Mouse (Mus musculus) right cerebral cortex, postnatal 25 days (tissue): ENCODE results near the gene Cracr2b.
A peak's percentile ranks its signal among the peaks of the same experiment; 100 is the strongest.

Experiments
- DNase-seq: peaks from one replicate; pipeline ENCODE4 v3.0.0; 2022

The Cracr2b gene

DNA sequence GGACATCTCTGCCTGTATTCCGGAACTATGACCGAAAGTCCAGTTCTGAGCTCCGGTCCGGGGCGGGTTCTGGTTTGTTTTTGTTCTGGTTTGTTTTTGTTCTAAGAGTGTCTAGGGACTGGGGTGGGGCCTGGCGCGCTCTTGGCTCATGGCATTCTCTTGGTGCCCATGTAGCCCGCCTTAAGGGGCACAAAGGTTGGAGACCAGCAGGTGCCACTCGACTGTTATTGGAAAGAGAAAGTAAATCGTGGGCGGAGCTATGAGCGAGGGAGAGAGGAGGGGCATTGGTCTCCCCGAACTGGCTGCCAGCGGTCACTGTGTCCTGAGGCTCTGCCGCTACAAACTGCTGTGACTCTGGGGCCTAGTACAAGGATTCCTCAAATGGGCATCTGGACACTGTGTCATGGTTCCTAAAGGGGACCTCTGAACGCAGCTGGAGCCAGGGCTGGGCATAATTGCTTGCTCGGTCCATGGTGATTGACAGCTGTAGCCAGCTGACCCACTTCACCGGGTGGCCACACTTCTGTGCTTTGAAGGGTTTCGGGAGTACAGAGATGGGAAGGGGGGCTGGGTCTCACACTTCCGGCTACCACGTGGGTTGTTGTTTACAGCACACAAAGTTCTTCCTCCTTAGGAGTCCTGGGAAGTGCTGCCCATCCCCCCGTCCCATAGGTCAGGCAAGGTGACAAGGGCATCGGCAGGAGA, 5.1 kb upstream of the Cracr2b start:
- peak; percentile 49 for DNase-seq

DNA sequence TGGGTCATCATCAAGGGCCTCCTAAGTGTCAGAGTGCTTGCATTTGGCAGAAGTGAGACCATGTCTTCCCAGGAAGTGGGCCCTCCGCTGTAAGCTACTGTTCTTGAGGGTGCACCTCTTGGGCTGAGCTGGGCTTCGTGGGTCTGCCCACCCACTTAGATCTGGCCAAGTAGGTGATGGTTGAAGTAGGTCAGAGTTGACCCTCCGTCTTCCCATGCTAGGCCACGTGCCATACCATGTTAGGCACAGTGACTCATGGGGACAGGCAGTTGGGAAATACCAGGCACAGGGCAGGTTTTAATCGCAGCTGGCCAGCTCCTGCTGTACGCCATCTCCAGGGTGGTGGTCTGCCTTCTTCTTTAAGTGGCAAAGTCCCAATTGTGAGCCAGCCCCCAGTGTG, 4.2 kb upstream of the Cracr2b start:
- no peak for DNase-seq

DNA sequence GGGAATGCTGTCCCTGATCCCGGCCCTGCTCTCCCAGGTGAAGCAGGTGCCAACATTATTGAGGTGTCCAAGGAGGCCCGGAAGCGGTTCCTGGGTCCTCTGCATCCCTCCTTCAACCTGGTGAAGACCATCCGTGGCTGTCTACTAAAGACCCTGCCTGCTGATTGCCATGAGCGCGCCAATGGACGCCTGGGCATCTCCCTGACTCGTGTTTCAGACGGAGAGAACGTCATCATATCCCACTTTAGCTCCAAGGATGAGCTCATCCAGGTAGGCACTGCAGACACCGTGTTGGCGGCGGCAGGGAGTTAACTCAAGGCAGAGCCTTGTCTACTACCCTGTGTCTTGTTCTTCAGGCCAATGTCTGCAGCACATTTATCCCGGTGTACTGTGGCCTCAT, 3.7 kb upstream of the Cracr2b start:
- peak; percentile 3 for DNase-seq

DNA sequence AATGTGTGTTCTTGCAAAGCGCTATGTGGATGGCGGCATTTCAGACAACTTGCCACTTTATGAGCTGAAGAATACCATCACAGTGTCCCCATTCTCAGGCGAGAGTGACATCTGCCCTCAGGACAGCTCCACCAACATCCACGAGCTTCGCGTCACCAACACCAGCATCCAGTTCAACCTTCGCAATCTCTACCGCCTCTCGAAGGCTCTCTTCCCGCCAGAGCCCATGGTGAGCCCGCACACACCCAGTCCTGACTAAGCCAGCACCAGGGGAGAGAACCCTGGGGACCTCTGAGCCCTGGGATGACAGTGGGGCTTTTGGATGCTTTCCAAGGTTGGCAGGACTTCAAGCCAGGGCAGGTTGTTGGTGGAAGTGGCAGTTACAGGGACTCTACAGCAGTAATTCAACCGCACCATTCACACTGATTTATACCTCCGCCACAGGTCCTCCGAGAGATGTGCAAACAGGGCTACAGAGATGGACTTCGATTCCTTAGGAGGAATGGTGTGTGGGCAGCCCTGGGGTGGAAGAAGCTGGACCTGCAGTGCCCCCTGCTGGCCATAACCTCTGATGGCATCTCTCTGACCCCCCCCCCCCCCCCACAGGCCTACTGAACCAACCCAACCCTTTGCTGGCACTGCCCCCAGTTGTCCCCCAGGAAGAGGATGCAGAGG, 2.8 kb upstream of the Cracr2b start:
- DNase-seq, result no peak

DNA sequence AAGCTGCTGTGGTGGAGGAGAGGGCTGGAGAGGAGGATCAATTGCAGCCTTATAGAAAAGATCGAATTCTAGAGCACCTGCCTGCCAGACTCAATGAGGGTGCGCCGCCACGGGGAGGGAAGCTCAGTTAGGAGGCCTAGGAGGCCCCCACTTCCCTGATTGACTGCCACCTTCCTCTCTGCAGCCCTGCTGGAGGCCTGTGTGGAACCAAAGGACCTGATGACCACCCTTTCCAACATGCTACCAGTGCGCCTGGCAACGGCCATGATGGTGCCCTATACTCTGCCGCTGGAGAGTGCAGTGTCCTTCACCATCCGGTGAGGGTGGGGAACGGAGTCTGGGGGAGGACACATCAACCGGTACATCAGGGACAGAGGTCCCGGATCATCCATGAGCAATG, 2.2 kb upstream of the Cracr2b start:
- no peak for DNase-seq

DNA sequence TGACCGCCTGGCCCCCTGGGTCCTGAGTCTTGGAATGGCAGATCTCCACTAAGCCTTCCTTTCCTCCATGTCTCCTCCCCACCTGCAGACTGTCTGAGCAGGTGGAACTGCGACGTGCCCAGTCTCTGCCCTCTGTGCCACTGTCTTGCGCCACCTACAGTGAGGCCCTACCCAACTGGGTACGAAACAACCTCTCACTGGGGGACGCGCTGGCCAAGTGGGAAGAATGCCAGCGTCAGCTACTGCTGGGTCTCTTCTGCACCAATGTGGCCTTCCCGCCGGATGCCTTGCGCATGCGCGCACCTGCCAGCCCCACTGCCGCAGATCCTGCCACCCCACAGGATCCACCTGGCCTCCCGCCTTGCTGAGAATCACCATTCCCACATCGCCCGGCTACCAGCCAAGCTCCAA, 1.6 kb upstream of the Cracr2b start:
- no peak for DNase-seq

DNA sequence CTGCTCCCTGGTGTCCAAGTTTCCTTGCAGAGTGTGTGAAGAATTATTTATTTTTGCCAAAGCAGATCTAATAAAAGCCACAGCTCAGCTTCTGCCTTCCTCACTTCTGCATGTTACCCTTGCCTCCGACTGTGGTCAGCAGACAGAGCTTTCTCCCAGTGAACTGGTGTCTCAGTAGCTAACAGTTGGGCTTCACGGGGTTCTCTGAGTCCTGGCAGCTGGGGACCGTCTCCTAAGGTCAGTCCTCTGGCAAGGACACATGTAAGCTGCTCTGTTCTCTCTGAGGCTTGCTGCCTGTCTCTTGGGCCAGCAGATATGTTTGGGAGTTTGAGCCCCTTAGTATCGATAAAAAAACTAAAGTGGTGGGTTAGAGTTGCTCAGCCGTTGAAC, 898 bp upstream of the Cracr2b start:
- no peak for DNase-seq

DNA sequence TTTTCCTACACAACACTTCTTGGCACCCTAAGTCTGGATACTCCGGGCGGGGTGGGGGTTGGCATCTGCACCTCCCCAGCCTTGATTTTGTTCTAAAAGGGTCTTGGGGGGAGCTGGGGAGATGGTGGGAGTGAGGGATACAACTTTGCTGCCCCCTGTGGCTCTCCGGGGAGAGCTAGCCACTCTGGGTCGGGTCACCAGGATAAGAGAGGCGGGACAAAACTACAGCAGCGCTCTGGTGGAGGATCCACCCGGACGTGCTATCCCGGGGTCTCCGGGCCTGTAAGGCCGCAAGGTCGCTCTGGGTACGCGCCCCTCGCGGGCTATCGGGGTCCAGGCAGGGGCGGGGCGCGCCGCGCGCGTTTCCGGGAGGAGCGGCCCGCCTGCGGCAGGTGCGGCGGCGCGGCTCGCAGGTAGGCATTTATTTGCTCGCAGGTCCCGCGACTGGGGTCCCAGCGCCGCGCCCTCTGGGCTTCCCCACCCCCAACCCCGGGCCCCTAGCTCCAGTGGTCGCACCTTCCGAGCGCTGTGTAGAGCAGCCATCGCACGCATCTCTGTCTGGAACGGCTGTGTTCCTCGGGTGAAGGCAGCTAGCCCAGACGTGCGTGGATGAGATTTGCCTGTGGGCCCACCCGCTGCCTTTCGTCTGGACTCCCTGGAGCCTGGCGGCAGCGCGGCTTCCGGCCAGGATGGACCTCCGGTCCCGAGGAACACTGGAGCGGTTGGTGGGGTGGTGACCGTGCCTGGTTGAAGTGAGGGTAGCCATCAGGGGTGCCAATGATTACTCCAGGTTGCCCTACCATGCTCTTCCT, 833 bp downstream of the Cracr2b start:
- DNase-seq, result no peak

DNA sequence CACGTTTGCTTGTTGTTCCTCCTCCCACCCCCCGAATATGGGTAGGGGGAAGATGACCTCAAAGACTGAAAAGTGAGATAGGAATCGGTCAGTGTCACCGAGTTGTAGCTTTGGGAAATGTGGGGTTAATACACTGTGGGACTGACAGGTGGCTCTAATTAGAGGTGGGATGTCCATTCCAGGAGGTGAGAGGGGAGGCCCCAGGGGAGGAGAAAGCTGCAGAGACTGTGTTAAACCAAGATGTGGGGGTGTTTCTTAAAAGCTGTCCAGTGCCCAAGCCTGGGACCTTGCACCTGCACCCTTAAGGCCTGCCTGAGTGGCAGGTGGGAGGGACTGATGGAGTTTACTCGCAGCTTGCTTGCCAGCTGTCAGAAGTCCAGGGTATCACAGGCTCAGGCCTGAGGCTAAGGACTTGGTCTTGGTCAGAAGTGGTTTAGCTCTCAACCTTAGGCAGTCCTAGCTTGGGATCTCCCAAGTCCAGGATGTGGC, 1.5 kb downstream of the Cracr2b start:
- DNase-seq, result no peak

DNA sequence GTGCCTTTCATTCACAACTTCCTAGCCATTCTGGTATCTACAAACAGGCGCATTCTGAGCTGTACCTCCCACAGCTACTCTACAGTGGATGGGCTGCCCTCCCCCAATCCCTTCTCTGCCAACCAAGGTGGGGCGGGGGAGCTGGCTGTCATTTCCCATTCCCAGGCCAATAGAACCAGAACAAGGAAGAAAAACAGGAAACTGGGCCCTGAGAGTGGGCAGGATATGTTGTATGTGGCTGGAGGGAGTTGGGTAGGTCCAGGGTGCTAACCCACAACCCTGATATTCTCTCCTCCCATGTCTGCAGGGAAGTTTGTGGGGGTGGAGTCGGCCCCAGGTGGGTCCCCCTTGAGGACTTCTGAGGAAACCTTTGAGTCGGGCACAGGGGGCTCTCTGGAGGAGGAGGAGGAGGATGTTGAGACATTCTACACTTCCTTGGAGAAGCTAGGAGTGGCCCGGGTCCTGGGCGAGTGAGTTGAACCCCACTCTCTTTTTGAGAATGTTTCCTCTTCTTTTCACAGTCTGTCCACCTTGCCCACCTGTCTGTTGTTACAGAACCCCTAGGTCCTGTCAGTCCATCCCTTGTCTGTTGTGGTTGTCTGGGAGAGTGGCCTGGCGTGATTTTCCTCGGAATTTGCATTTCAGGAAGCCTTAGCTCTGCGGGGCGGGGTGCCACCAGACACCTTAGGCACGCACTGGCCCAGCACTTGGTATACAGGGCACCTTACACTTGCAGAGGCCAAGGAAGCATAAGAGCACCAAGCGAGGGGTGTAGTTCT, 3.1 kb downstream of the Cracr2b start:
- DNase-seq, result no peak

DNA sequence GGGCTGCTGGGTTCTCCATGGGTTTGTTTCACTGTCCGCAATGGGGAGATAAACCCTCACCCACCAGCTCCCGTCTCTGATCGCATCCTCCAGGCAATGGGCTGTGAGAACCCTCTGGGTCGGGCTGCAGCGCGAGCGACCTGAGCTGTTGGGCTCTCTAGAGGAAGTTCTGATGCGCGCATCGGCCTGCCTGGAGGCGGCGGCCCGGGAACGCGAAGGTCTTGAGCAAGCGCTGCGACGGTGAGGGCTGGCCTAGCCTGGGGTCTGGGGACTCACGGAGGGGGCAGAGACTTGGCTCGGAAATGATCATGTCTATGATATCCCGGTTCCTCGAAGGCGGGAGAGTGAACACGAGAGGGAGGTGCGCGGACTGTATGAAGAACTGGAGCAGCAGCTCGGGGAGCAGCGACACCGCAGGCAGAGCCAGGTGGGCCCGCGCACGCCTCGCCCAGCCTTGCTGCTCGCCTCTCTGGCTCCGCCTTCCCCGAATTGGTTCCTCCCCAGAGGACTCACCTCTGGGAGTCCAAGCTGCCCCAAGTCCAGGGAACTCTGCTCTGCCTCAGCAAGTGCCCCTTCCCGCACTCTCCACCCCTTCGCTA, 3.8 kb downstream of the Cracr2b start:
- no peak for DNase-seq

DNA sequence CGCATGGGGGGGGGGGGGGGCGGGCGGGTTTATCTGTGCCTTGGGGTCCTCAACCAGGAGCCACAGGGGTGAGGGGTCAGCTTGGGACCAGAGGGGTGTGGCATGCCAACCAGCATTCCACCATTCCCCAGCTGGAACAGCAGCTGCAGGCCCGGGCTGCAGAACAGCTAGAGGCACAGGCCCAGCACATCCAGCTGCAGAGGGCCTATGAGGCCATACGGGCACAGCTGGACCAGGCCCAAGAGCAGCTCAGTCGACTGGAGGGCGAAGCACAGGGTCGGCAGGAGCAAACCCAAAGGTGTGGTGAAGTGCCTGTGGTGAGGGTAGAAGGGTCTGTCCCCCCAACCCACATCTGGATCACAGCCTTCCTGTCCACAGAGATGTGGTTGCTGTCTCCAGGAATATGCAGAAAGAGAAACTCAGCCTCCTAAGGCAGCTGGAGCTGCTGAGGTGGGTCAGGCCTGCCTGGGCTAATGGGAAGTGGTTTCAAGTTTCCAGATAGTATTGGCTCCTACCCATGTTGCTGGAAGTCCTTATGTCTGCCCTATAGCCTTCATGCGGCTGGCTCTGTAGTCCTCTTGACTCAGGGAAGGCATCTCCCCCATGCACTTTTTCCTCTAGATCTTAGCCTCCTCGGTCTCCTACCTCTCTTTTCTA, 4.6 kb downstream of the Cracr2b start:
- no peak for DNase-seq

DNA sequence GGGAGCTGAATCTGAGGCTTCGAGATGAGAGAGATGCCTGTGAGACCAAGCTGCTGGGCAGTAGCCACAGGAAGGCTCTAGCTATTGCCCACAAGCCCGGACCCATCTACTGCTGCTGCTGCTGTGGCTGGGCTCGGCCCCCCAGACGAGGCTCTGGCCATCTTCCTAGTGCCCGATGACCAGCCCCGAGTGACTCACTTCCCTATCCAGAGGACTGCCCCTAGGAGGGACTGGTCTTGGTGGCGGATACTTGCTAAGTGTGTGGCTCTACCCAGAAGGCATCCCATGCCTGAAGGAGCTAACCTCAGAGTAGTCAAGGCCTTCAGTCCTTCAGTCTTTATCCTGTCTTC, 5.1 kb downstream of the Cracr2b start:
- DNase-seq, result no peak

DNA sequence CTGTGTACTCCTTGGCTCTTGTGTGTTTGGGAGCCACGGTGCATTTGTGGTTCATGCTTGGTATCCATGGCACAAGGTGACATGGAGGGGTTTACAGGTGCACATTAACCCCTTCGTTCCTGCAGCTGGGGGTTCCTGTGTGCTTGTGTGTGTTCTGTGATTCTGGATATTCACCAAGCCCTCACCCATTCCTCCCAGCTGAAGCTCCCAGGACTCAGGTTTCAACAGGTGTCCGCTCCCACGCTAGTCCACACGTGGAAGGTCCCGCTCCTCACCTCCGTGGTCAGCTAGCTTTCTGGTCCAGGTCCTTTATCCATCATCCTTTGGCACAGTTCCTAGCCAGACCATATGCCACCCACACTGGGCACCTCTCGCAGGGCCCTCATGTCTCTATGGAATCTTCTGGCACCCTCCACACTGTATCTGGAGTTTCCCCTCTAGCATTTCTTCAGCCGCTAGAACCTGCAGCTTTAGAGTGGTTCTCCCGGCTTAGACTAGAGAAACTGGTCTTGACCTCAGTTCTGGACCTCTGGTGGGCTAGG, 5.8 kb downstream of the Cracr2b start:
- no peak for DNase-seq

DNA sequence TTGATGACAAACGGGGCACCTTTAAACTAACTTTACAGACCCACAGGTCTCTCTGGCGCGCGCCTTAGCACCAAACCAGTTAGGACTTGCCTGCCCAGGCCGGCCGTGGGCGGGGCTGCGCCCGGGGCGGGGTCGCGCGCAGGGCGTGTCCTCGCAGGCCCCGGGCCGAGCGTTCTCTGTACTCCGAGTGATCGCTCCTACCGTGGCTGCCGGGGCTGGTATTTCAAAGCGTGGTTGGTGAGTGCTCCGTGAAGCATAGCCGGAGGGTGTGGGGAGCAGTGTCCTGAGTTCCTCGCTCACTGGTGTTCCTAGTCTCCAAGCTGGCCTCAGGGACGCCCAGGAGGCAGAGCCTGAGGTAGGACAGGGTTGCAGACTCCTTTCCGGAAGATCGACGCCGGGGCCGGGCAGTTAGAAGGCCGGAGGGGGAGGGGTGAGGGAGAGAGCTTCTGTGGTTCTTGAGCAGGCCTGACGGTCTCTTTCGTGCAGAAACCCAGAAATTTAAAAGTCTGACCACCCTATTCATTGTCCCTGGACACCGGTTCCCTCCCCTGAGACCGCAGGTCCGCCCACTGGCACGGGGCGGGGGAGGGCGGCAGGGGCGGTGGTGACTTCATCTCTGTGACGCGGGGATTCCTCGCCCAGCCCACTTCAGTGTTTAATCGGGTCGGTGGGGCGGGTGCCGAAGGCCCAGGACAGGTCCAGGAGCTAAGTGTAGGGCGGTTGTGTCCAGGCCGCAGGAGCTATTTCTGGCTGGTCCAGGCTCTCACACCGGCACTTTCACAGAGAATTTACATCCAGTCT, 6.5 kb downstream of the Cracr2b start, which contains the start of gene Cd151:
Gene Cd151, plus strand, starts transcription at position 163 of the 801 bp plus-strand sequence.
- DNase-seq, result peak; percentile 68

DNA sequence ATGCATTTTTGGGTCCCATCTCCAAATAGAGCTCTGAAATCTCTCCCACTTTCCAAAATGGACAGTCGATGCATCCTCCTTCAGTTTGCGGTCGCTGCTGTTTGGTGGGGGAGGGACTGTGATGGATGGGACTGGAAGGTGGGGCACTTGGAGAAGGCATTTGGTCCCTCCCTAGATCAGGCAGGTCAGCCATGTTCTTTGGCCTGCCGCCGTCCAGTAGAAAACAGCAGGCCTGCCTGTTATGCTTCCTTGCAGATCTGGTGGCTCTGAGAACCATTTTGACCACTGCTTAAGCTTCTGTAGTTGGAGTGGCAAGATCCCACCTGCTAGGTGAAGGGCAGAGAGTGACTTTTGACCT, 7.2 kb downstream of the Cracr2b start:
- no peak for DNase-seq

DNA sequence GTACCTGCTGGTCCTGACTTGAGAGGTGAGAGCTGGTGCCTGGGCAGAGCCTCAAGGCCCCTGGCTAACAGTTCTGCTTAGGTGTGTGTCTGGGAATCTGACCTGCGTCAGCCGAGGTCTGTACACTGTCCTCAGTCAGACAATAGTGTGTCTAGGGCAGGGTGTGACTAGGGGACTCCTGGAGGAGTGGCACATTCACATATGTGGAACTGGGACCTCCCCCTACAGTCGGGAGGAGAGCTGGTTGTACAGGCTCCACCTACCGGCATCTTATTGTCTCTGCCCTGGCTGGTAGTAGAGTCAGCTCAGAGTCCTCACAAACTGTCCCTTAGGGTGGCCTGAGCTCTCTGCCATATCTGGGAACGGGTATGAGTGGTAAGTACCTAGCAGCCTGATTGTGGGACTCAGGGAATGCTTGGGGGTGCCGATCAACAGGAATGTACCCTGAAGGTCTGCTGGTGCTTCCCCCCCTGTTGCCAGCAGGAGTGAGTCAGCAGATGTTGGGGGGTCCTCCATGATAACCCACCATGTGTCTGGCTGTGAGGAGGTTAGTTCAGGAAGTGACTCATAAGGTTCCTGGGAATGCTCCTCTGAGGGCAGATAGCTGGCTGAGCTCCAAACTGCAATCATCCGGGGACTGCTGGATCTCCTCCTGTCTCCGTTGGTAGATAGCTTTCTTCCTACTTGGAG, 7.8 kb downstream of the Cracr2b start:
- DNase-seq, result no peak

DNA sequence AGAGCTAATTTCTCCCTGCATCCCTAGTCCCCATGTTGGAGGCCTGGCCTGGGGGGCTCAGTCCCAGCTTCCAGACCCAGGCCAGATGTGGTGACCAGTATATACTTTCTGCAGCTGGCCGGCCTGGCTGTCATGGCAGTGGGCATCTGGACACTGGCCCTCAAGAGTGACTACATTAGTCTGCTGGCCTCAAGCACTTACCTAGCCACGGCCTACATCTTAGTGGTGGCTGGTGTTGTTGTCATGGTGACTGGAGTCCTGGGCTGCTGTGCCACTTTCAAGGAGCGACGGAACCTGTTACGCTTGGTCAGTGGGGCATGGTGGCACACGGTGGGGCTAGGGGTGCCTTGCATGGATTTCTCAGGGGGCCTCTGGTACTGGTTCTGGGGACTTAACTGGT, 8.5 kb downstream of the Cracr2b start:
- DNase-seq, result no peak

DNA sequence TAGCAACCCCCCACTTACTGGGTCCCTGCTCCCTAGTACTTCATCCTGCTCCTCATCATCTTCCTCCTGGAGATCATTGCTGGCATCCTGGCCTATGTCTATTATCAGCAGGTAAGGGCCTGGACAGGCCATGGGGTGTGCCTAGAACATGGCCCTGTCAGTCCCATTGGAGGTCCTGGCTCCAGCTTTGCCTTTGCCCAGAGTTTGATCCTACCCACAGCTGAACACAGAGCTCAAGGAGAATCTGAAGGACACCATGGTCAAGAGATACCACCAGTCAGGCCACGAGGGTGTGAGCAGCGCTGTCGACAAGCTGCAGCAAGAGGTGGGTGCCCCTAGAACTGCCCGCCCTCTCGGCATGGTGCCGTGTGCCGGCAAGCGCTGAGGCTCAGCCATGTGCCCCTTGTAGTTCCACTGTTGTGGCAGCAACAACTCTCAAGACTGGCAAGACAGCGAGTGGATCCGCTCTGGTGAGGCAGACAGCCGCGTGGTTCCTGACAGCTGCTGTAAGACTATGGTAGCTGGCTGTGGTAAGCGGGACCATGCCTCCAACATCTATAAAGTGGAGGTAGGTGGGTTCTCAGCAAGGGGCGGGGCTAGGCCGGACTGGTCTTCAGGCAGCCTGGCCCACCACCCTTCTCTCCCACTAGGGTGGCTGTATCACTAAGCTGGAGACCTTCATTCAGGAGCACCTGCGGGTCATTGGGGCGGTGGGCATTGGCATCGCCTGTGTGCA, 9.2 kb downstream of the Cracr2b start:
- no peak for DNase-seq

DNA sequence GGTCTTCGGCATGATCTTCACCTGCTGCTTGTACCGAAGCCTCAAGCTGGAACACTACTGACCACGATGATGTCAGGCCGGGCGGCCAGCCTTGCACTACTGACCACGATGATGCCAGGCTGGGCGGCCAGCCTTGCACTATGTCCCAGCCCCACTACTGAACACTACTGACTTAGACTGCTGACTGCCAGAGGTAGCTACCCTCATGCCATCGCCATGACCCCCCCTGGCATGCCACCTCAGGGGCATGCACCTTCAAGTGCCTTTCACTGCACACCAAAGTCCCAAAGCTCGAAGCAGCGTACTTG, 9.7 kb downstream of the Cracr2b start:
- DNase-seq, result no peak
